Mouse (Mus musculus): ENCODE data around the gene Gm773. TPM values are rescaled to one million over a fixed set of nuclear protein-coding genes. Genes with fewer than 3 reads are reported as not detected.
"Not testable (repeated sequence)": the region's sequence is repeated elsewhere in the genome, so short reads cannot be mapped to it uniquely, and the experiment has no call there.

The Gm773 gene
- not detected in 2 replicates for polyA plus RNA-seq (2012; rRNA removed)

- DNase-seq (ENCODE audit: low read depth in 1 of 2, low spot score in 2 of 2) = no peak
- TF ChIP-seq POLR2A (IDR thresholded peaks at IDR 0.05; ENCODE audit: low read depth, low read length) = no peak
- TF ChIP-seq CTCF (IDR thresholded peaks at IDR 0.05; ENCODE audit: extremely low read depth, insufficient read depth, insufficient read length, insufficient replicate concordance) = no peak
- Histone ChIP-seq H3K27me3 (ENCODE audit: control insufficient read depth, insufficient read depth, low read length) (no peaks in the 10 kb centered on the region), H3K4me3 (ENCODE audit: extremely low read depth, insufficient read depth, insufficient read length) (no peak within 1 kb of the TSS), H3K27ac (ENCODE audit: insufficient read depth, low read length) (no peak within 1 kb of the TSS), H3K36me3 (ENCODE audit: control insufficient read depth, insufficient read depth, low read length) (no peaks in the 10 kb centered on the region), H3K4me1 (ENCODE audit: control insufficient read depth, insufficient read depth, insufficient read length) (no peaks in the 10 kb centered on the region)
- 83% methylated on average over 8 of the region's 8 CpGs for WGBS
These were observed at the start of gene Gm773 for GRCm38 (mm10) chrX:56212771-56213170. Gene Gm773 (minus strand): TSS chrX:56212881.

- WGBS = no CpG with 5 or more reads among the region's 1 CpGs
- not testable (repeated sequence) for H3K27ac ChIP-seq (ENCODE audit: insufficient read depth, low read length); H3K27me3 ChIP-seq (ENCODE audit: control insufficient read depth, insufficient read depth, low read length); H3K4me1 ChIP-seq (ENCODE audit: control insufficient read depth, insufficient read depth, insufficient read length); DNase-seq (ENCODE audit: low read depth in 1 of 2, low spot score in 2 of 2); H3K36me3 ChIP-seq (ENCODE audit: control insufficient read depth, insufficient read depth, low read length); H3K4me3 ChIP-seq (ENCODE audit: extremely low read depth, insufficient read depth, insufficient read length)
These were observed 26.2 kb downstream of the Gm773 start for GRCm38 (mm10) chrX:56186449-56186848.

GRCm38 (mm10) chrX:56151396-56151795 is 61.3 kb downstream of the Gm773 start:
- Histone ChIP-seq H3K36me3 (ENCODE audit: control insufficient read depth, insufficient read depth, low read length) (no peaks in the 10 kb centered on the region), H3K4me1 (ENCODE audit: control insufficient read depth, insufficient read depth, insufficient read length) (no peaks in the 10 kb centered on the region), H3K4me3 (ENCODE audit: extremely low read depth, insufficient read depth, insufficient read length) (no peak overlapping the region), H3K27ac (ENCODE audit: insufficient read depth, low read length) (no peak overlapping the region), H3K27me3 (ENCODE audit: control insufficient read depth, insufficient read depth, low read length) (no peaks in the 10 kb centered on the region)
- 87% methylated on average over 2 of the region's 2 CpGs for WGBS
- DNase-seq (ENCODE audit: low read depth in 1 of 2, low spot score in 2 of 2) = no peak
- TF ChIP-seq CTCF (IDR thresholded peaks at IDR 0.05; ENCODE audit: extremely low read depth, insufficient read depth, insufficient read length, insufficient replicate concordance) = no peak
- no peak for TF ChIP-seq POLR2A (IDR thresholded peaks at IDR 0.05; ENCODE audit: low read depth, low read length)

Other genes starting within 250 kb of the Gm773 start
- not detected in 2 replicates for gene 3830403N18Rik, start 76.3 kb downstream of the Gm773 start, polyA plus RNA-seq (2012; rRNA removed)
- gene Zfp449, start 133.5 kb upstream of the Gm773 start, polyA plus RNA-seq (2012; rRNA removed) = 0.11 and 0.12 TPM in 2 replicates
- gene Smim10l2a, start 161.7 kb upstream of the Gm773 start, polyA plus RNA-seq (2012; rRNA removed) = 0.43 and 0.62 TPM in 2 replicates
- gene Gm2174, start 235.1 kb upstream of the Gm773 start, polyA plus RNA-seq (2012; rRNA removed) = not detected in 2 replicates
- 6.6 and 7.2 TPM in 2 replicates for gene Ints6l, start 242.0 kb upstream of the Gm773 start, polyA plus RNA-seq (2012; rRNA removed)